Mouse (Mus musculus): ENCODE measurements around the gene Igfbp4.

Igfbp4 gene

GRCm38 (mm10) chr11:99041051-99041729 lies at the start of gene Igfbp4:
Gene Igfbp4 (plus strand): TSS chr11:99041244.
- DNase-seq (ENCODE audit: low spot score) = peak; percentile 55

GRCm38 (mm10) chr11:98995987-98996386 lies 45.1 kb upstream of the Igfbp4 start:
- DNase-seq (ENCODE audit: low spot score) = no peak

GRCm38 (mm10) chr11:98997659-98998058 lies 43.4 kb upstream of the Igfbp4 start:
- DNase-seq (ENCODE audit: low spot score) = no peak

- DNase-seq (ENCODE audit: low spot score) = no peak
These were observed 42.3 kb upstream of the Igfbp4 start for GRCm38 (mm10) chr11:98998776-98999175.

GRCm38 (mm10) chr11:98999243-98999642 lies 41.8 kb upstream of the Igfbp4 start:
- no peak for DNase-seq (ENCODE audit: low spot score)

GRCm38 (mm10) chr11:99006788-99007187 lies 34.3 kb upstream of the Igfbp4 start:
- no peak for DNase-seq (ENCODE audit: low spot score)

GRCm38 (mm10) chr11:99010124-99010523 lies 30.9 kb upstream of the Igfbp4 start:
- DNase-seq (ENCODE audit: low spot score) = no peak

GRCm38 (mm10) chr11:99010706-99011105 lies 30.3 kb upstream of the Igfbp4 start:
- DNase-seq (ENCODE audit: low spot score) = no peak

GRCm38 (mm10) chr11:99013856-99014255 lies 27.2 kb upstream of the Igfbp4 start:
- no peak for DNase-seq (ENCODE audit: low spot score)

- no peak for DNase-seq (ENCODE audit: low spot score)
These were observed 21.2 kb upstream of the Igfbp4 start for GRCm38 (mm10) chr11:99019844-99020243.

- no peak for DNase-seq (ENCODE audit: low spot score)
These were observed 18.6 kb upstream of the Igfbp4 start for GRCm38 (mm10) chr11:99022384-99022933.

GRCm38 (mm10) chr11:99023094-99023493 lies 17.9 kb upstream of the Igfbp4 start:
- DNase-seq (ENCODE audit: low spot score) = no peak

GRCm38 (mm10) chr11:99023500-99024467 lies 17.3 kb upstream of the Igfbp4 start, which contains the start of gene Top2a:
Gene Top2a (minus strand): TSS chr11:99024189.
- peak; percentile 98 for DNase-seq (ENCODE audit: low spot score)

GRCm38 (mm10) chr11:99024468-99025134 lies 16.4 kb upstream of the Igfbp4 start:
- no peak for DNase-seq (ENCODE audit: low spot score)

- no peak for DNase-seq (ENCODE audit: low spot score)
These were observed 15.2 kb upstream of the Igfbp4 start for GRCm38 (mm10) chr11:99025878-99026277.

- DNase-seq (ENCODE audit: low spot score) = no peak
These were observed 14.1 kb upstream of the Igfbp4 start for GRCm38 (mm10) chr11:99026899-99027440.

- no peak for DNase-seq (ENCODE audit: low spot score)
These were observed 5.7 kb upstream of the Igfbp4 start for GRCm38 (mm10) chr11:99035350-99035749.

GRCm38 (mm10) chr11:99036254-99036653 lies 4.8 kb upstream of the Igfbp4 start:
- DNase-seq (ENCODE audit: low spot score) = no peak

GRCm38 (mm10) chr11:99039782-99040181 lies 1.3 kb upstream of the Igfbp4 start:
- peak; percentile 84 for DNase-seq (ENCODE audit: low spot score)

- DNase-seq (ENCODE audit: low spot score) = peak; percentile 57
These were observed 584 bp upstream of the Igfbp4 start for GRCm38 (mm10) chr11:99040346-99040974.

All from lung, postnatal 25 days (tissue).